Mouse (Mus musculus): ENCODE data around the gene Pdcl3.

- TF ChIP-seq POLR2A (IDR thresholded peaks at IDR 0.05; ENCODE audit: low read depth, low read length), result no peak
- TF ChIP-seq CTCF (conservative IDR thresholded peaks at IDR 0.05 in 1 of 2, IDR thresholded peaks at IDR 0.05 in 1 of 2; ENCODE audit: low read depth in 2 of 2, low read length in 2 of 2), result no peak
- TF ChIP-seq MYC (IDR thresholded peaks at IDR 0.05; ENCODE audit: low read depth, low read length), result no peak
- TF ChIP-seq ZNF384 (IDR thresholded peaks at IDR 0.05; ENCODE audit: low read depth, low read length), result no peak
- no peak for TF ChIP-seq EP300 (IDR thresholded peaks at IDR 0.05; ENCODE audit: low read length)
- no peak for TF ChIP-seq ZC3H11A (IDR thresholded peaks at IDR 0.05; ENCODE audit: low read depth, low read length)
- TF ChIP-seq ELF1 (IDR thresholded peaks at IDR 0.05; ENCODE audit: low read depth, low read length), result no peak
- TF ChIP-seq USF1 (IDR thresholded peaks at IDR 0.05; ENCODE audit: low read depth, low read length), result no peak
- TF ChIP-seq RAD21 (IDR thresholded peaks at IDR 0.05; ENCODE audit: low read depth, low read length), result no peak
- TF ChIP-seq UBTF (IDR thresholded peaks at IDR 0.05; ENCODE audit: low read depth, low read length), result no peak
- no peak for TF ChIP-seq GABPA (IDR thresholded peaks at IDR 0.05; ENCODE audit: insufficient replicate concordance, low read depth, low read length)
- TF ChIP-seq CHD2 (IDR thresholded peaks at IDR 0.05; ENCODE audit: low read length), result no peak
- TF ChIP-seq E2F4 (IDR thresholded peaks at IDR 0.05; ENCODE audit: insufficient replicate concordance, low read depth, low read length), result no peak
- no peak for TF ChIP-seq SMC3 (IDR thresholded peaks at IDR 0.05; ENCODE audit: low read depth, low read length)
Measured at GRCm38 (mm10) chr1:39025840-39026239, 40.4 kb downstream of the Pdcl3 start.
